ENCODE assay signal across 8 mouse cellular contexts in the genomic region with DNA sequence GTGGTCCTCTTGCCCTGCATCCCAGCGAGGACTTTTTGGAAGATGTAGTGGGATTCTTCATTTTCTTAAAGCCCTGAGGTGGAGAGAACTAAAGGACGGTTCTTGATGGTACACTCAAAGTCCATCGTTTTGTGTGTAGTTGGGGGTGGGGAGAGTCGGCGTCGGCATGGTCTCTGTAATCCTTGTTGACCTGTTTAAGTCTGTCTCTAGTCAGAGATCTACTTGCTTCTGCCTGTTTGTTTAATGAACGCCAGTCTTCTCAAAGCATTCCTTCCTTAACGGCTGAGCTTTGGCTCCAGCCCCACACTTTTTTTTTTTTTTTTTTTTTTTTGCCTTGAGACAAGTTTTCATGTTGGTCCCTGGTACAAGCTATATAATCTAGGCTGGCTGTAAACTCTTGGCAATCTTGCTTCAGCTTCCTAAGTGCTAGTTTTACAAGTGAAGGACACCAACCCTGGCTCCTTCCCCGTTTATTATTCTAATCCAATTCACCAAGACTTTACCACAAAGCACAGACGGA. TPM values are rescaled to one million over a fixed set of nuclear protein-coding genes. Genes with fewer than 3 reads are reported as not detected.
DNase-seq lines count a peak whose midpoint lies in the region; ATAC-seq and TF ChIP-seq lines count a peak whose summit lies in the region.

No protein-coding gene starts in this region.

- no peaks in the 10 kb centered on the region for H3K27me3 ChIP-seq in embryonic facial prominence, embryonic 15.5 days
- H3K27me3 ChIP-seq in limb, embryonic 12.5 days: no peaks in the 10 kb centered on the region
- H3K27me3 ChIP-seq in neural tube, embryonic 15.5 days (replicated peaks): no peaks in the 10 kb centered on the region

- peaks cover 42% of the 10 kb centered on the region for H3K36me3 ChIP-seq in embryonic facial prominence, embryonic 15.5 days
- H3K36me3 ChIP-seq in limb, embryonic 12.5 days: peaks cover 49% of the 10 kb centered on the region
- peaks cover 38% of the 10 kb centered on the region for H3K36me3 ChIP-seq in neural tube, embryonic 15.5 days

- 8% methylated on average over 10 of the region's 10 CpGs for WGBS in lung, adult 2 months
- 7% methylated on average over 10 of the region's 10 CpGs for WGBS in embryonic facial prominence, embryonic 15.5 days
- WGBS in limb, embryonic 12.5 days: 9% methylated on average over 10 of the region's 10 CpGs
- 8% methylated on average over 10 of the region's 10 CpGs for WGBS in neural tube, embryonic 15.5 days

- peaks cover 6% of the 10 kb centered on the region for H3K4me1 ChIP-seq in lung, adult 2 months (ENCODE audit: control insufficient read depth, insufficient read depth, low read length)
- peaks cover 15% of the 10 kb centered on the region for H3K4me1 ChIP-seq in embryonic facial prominence, embryonic 15.5 days
- H3K4me1 ChIP-seq in limb, embryonic 12.5 days (replicated peaks): peaks cover 6% of the 10 kb centered on the region
- peaks cover 16% of the 10 kb centered on the region for H3K4me1 ChIP-seq in neural tube, embryonic 15.5 days

- H3K4me2 ChIP-seq in embryonic facial prominence, embryonic 15.5 days (replicated peaks): peak overlapping the region; percentile 69
- H3K4me2 ChIP-seq in limb, embryonic 12.5 days: peak overlapping the region; percentile 65
- peak overlapping the region; percentile 79 for H3K4me2 ChIP-seq in neural tube, embryonic 15.5 days

- peak overlapping the region; percentile 54 for H3K4me3 ChIP-seq in lung, adult 2 months (replicated peaks; ENCODE audit: extremely low read depth, low read depth, low read length)
- H3K4me3 ChIP-seq in embryonic facial prominence, embryonic 15.5 days (replicated peaks): peak overlapping the region; percentile 92
- peak overlapping the region; percentile 83 for H3K4me3 ChIP-seq in limb, embryonic 12.5 days (replicated peaks)
- H3K4me3 ChIP-seq in neural tube, embryonic 15.5 days (replicated peaks): peak overlapping the region; percentile 88

- H3K9ac ChIP-seq in embryonic facial prominence, embryonic 15.5 days: peak overlapping the region; percentile 97
- H3K9ac ChIP-seq in limb, embryonic 12.5 days (replicated peaks): peak overlapping the region; percentile 84
- H3K9ac ChIP-seq in neural tube, embryonic 15.5 days (replicated peaks): peak overlapping the region; percentile 94

- no peak for DNase-seq in lung, adult 2 months
- DNase-seq in lung, postnatal 10 days: no peak
- DNase-seq in urinary bladder, postnatal 25 days (ENCODE audit: low spot score): no peak
- DNase-seq in thymus, postnatal 4 days: no peak
- DNase-seq in spleen, postnatal 14 days (ENCODE audit: low spot score in 2 of 2): no peak

- TF ChIP-seq POLR2A in lung, adult 2 months (IDR thresholded peaks at IDR 0.05; ENCODE audit: borderline replicate concordance, extremely low read depth, low read depth, low read length): no peak

- TF ChIP-seq CTCF in lung, adult 2 months (IDR thresholded peaks at IDR 0.05; ENCODE audit: insufficient read depth, low read length): no peak

- H3K9me3 ChIP-seq in embryonic facial prominence, embryonic 15.5 days (replicated peaks): no peaks in the 10 kb centered on the region
- H3K9me3 ChIP-seq in limb, embryonic 12.5 days: no peaks in the 10 kb centered on the region
- H3K9me3 ChIP-seq in neural tube, embryonic 15.5 days (replicated peaks): no peaks in the 10 kb centered on the region

- peak overlapping the region; percentile 92 for H3K27ac ChIP-seq in embryonic facial prominence, embryonic 15.5 days (replicated peaks)
- H3K27ac ChIP-seq in limb, embryonic 12.5 days: peak overlapping the region; percentile 89
- peak overlapping the region; percentile 88 for H3K27ac ChIP-seq in neural tube, embryonic 15.5 days (replicated peaks)

- no peak for ATAC-seq in embryonic facial prominence, embryonic 15.5 days (ENCODE audit: insufficient number of reproducible peaks, low FRiP score, low TSS enrichment, low read depth)
- ATAC-seq in limb, embryonic 12.5 days (ENCODE audit: insufficient number of reproducible peaks, insufficient read depth, low FRiP score, low TSS enrichment, low read depth): no peak
- no peak; the same call in 1 of the 2 replicates for ATAC-seq in neural tube, embryonic 15.5 days (ENCODE audit: low FRiP score)

RNA-seq across cellular contexts. Expression of a gene that starts 0.6 kb away (rescaled TPM):
- 16.4 and 17.8 TPM in 2 replicates for polyA plus RNA-seq in lung, adult 2 months (2012; rRNA removed)
- 74.1 and 75.7 TPM in 2 replicates for polyA plus RNA-seq in embryonic facial prominence, embryonic 15.5 days (2015; fragmentation: Nextera tagmentation; extraction: Ambion mirVana)
- polyA plus RNA-seq in limb, embryonic 12.5 days (2016; fragmentation: Nextera tagmentation; extraction: Ambion mirVana): 84.7 and 87.5 TPM in 2 replicates
- polyA plus RNA-seq in neural tube, embryonic 15.5 days (2015; fragmentation: Nextera tagmentation; extraction: Ambion mirVana): 69.9 and 70.3 TPM in 2 replicates

RNA-seq across cellular contexts. Expression of a gene that starts 23.5 kb away (rescaled TPM):
- polyA plus RNA-seq in lung, adult 2 months (2012; rRNA removed): 3.9 and 5.3 TPM in 2 replicates
- 66.6 and 69.8 TPM in 2 replicates for polyA plus RNA-seq in embryonic facial prominence, embryonic 15.5 days (2015; fragmentation: Nextera tagmentation; extraction: Ambion mirVana)
- polyA plus RNA-seq in limb, embryonic 12.5 days (2016; fragmentation: Nextera tagmentation; extraction: Ambion mirVana): 101 and 102 TPM in 2 replicates
- polyA plus RNA-seq in neural tube, embryonic 15.5 days (2015; fragmentation: Nextera tagmentation; extraction: Ambion mirVana): 28.2 and 45.5 TPM in 2 replicates

RNA-seq across cellular contexts. Expression of a gene that starts 26.7 kb away (rescaled TPM):
- polyA plus RNA-seq in lung, adult 2 months (2012; rRNA removed): 1.9 and 2.0 TPM in 2 replicates
- polyA plus RNA-seq in embryonic facial prominence, embryonic 15.5 days (2015; fragmentation: Nextera tagmentation; extraction: Ambion mirVana): 2.4 and 3.4 TPM in 2 replicates
- 1.3 and 1.5 TPM in 2 replicates for polyA plus RNA-seq in limb, embryonic 12.5 days (2016; fragmentation: Nextera tagmentation; extraction: Ambion mirVana)
- 3.4 and 3.5 TPM in 2 replicates for polyA plus RNA-seq in neural tube, embryonic 15.5 days (2015; fragmentation: Nextera tagmentation; extraction: Ambion mirVana)

RNA-seq across cellular contexts. Expression of a gene that starts 55.7 kb away (rescaled TPM):
- 5.0 and 10.3 TPM in 2 replicates for polyA plus RNA-seq in lung, adult 2 months (2012; rRNA removed)
- polyA plus RNA-seq in embryonic facial prominence, embryonic 15.5 days (2015; fragmentation: Nextera tagmentation; extraction: Ambion mirVana): 44.4 and 48.8 TPM in 2 replicates
- polyA plus RNA-seq in limb, embryonic 12.5 days (2016; fragmentation: Nextera tagmentation; extraction: Ambion mirVana): 58.9 and 59.8 TPM in 2 replicates
- 36.5 and 43.6 TPM in 2 replicates for polyA plus RNA-seq in neural tube, embryonic 15.5 days (2015; fragmentation: Nextera tagmentation; extraction: Ambion mirVana)
